23 mouse cellular contexts compared by ENCODE assay signal in the genomic region with DNA sequence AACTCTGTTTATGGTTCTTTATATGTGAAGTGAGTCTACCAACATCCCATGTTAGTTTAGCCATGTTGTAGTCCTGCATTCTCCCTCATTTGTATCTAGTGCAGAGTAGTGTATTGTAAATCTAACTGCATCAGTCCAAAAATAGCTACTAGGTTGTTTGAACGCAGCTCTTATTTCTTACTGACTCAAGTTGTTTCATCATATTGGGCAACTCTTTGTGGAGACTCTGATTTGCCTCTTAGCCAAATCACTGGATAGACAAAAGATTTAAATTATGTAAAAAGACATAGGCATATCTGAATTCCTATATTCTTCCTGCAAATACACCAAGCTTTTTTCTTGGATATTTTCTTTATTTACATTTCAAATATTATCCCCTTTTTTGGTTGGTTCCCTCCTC.
DNase-seq lines count a peak whose midpoint lies in the region; ATAC-seq and TF ChIP-seq lines count a peak whose summit lies in the region.
"Had no signal": no experiment of that assay in that cellular context is flagged by ENCODE, and none has a peak within 500 bp of the region (broad histone marks: within the 10 kb centered on the region; RNA-seq: fewer than 3 reads in every experiment).

No protein-coding gene starts in this region.

- H3K4me1 ChIP-seq in midbrain, embryonic 13.5 days (replicated peaks), result no peaks in the 10 kb centered on the region; the same call in 1 of the 2 replicates

- WGBS in midbrain, embryonic 13.5 days, result 95% methylated on average over 1 of the region's 1 CpGs

- H3K27me3 ChIP-seq in myocyte (ENCODE audit: control insufficient read depth, insufficient read depth, insufficient read length), result no peaks in the 10 kb centered on the region
- H3K27me3 ChIP-seq in midbrain, embryonic 13.5 days, result no peaks in the 10 kb centered on the region
- H3K27me3 ChIP-seq: CH12.LX, Patski had no signal

- no peak overlapping the region for H3K9ac ChIP-seq in midbrain, embryonic 13.5 days (replicated peaks)

- no peaks in the 10 kb centered on the region for H3K9me3 ChIP-seq in midbrain, embryonic 13.5 days
- H3K9me3 ChIP-seq: G1E had no signal

- no peak for ATAC-seq in midbrain, embryonic 13.5 days
- ATAC-seq: activated CD4-positive, CD25-positive, alpha-beta regulatory T cell, adult 4 months; CD4-positive, CD25-positive, alpha-beta regulatory T cell, adult 4 months; Patski had no signal

- H3ac ChIP-seq in myocyte (ENCODE audit: control insufficient read depth, insufficient read length), result no peak overlapping the region

- H3K27ac ChIP-seq in midbrain, embryonic 13.5 days, result no peak overlapping the region

- TF ChIP-seq POLR2A in myocyte (IDR thresholded peaks at IDR 0.05; ENCODE audit: insufficient read length, low read depth), result no peak

- no peaks in the 10 kb centered on the region for H3K36me3 ChIP-seq in myocyte (ENCODE audit: control insufficient read depth, insufficient read depth)
- H3K36me3 ChIP-seq in midbrain, embryonic 13.5 days, result no peaks in the 10 kb centered on the region
- H3K36me3 ChIP-seq: G1E had no signal

- DNase-seq in 3T3-L1 (ENCODE audit: low read depth, low spot score) (peak; percentile 47), NIH3T3 (ENCODE audit: low read depth) (peak; percentile 61)
- DNase-seq in heart, adult 11 months, result no peak
- no peak for DNase-seq in adrenal gland, postnatal 10 days
- DNase-seq: adrenal gland, adult 2 months; adrenal gland, adult 8-10 months; adrenal gland, postnatal 14 days; adrenal gland, postnatal 25 days; adrenal gland, postnatal 36 days; B cell, adult 2 months; cerebellum, adult 11 months; cerebellum, adult 11-12 months; cerebellum, adult 18-20 months; cerebellum, adult 2 months; cerebellum, adult 8-10 months; cerebellum, adult 9-10 months had no signal

- no peaks in the 10 kb centered on the region for H3K79me2 ChIP-seq in myocyte (ENCODE audit: control insufficient read depth, insufficient read depth)

- no peak overlapping the region for H3K4me3 ChIP-seq in myocyte
- H3K4me3 ChIP-seq in midbrain, embryonic 13.5 days (replicated peaks), result no peak overlapping the region

- no peak overlapping the region for H3K4me2 ChIP-seq in myocyte (ENCODE audit: low read depth)
- no peak overlapping the region for H3K4me2 ChIP-seq in midbrain, embryonic 13.5 days (replicated peaks)

TF ChIP-seq in myocyte, 11 proteins besides CTCF, POLR2A, EP300 and RAD21:
- TF ChIP-seq SRF (IDR thresholded peaks at IDR 0.05; ENCODE audit: control insufficient read depth, insufficient read length, low read depth), result no peak
- TF ChIP-seq CEBPB (IDR thresholded peaks at IDR 0.05; ENCODE audit: insufficient read depth, poor library complexity, severe bottlenecking), result peak; percentile 86

Comparison
In these comparisons a context has a peak if more than half of its experiments do, and no peak if none do; other contexts are left out.
1. DNase-seq: peak in 3T3-L1 (single experiment) and NIH3T3 (single experiment); none in heart, adult 11 months (single experiment) and adrenal gland, postnatal 10 days (single experiment).